Mouse (Mus musculus) mesoderm, embryonic 11.5 days (tissue): ENCODE results near the gene Ghrhr.

ENCODE experiments used
- DNase-seq: peaks from one replicate; pipeline ENCODE4 v3.0.0-alpha.2; 2012; ENCODE audit warnings: low read depth, low spot score

Ghrhr gene

DNA sequence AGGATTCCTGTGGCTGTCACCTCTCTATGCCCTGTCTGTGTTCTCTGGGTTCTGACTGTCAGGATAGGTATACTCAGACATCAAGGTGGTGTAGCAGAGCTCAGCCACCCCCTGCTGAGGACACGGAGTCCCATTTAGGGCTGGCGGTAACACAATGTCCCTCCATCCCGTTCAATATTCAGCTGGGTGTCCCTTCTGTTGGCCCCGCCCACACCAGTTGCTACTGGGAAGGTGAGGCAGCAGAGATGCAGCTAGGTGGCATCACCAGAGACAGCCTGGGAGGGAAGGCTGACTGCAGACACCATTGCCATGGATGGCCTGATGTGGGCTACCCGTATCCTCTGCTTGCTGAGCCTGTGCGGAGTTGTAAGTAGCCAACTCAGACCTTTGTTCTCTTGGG, at the start of gene Ghrhr:
TSS of gene Ghrhr (plus strand) at position 220 of the 400 bp plus-strand sequence.
- DNase-seq = no peak

DNA sequence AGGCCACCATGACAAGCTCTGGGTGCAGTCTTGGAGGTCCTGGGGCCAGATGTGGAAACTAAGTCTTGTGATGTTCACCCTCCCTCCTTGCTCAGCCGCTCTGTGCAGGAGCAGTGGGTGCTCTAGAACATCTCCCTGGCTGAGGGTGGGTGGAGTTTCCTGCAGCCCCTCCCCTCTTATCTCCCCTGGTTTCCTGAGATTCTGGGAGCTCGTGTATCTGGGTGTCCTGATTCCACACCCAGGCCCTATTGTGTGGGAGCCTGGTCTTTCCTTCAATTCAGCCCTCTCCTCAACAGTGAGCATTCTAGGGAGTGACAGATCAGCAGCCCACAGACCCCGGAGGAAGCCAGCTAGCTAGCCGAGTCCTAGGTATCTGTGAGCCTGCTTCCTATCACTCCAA, 49.8 kb upstream of the Ghrhr start:
- DNase-seq = no peak

DNA sequence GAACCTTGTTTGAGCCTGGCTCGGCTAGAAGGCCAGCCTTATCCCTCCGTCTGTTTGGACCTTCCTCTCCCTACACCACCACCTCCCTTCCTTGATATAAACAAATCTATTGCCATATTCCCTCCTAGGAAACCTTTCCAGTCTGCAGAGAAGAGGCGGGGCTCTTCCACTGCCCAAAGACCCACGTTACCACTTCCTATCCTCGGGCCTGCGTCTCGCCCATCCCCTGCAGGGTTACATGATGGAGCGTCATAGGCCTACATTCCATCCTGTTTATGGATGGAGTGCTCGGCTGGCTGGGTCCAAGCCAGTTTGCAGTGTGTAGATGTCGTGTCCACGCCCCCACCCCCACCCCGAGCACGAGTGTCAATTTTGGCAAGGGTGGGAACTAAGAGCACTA, 48.8 kb upstream of the Ghrhr start:
- DNase-seq = no peak

- no peak for DNase-seq
These were observed 47.9 kb upstream of the Ghrhr start for GRCm38 (mm10) chr6:55328179-55328578.

DNA sequence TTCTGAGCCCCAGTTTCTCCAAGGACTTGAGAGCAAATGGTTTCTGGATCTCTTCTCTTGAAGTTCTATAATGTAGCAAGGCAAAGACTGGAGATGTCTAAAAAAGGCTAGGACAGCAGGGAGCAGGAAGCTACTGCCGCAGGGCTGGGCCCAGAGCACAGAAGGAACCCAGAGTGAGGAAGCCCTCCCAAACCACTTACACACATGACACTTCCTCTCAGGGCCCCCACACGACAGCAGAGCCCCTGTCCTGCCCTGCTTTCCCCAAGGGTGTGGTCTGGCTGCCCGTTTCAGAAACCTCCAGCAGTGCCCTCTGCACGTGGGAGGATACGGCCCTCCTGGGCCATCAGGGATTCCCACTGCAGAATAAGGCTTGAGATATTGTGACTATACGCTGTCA, 44.8 kb upstream of the Ghrhr start:
- no peak for DNase-seq

GRCm38 (mm10) chr6:55332100-55332772, 43.9 kb upstream of the Ghrhr start:
- no peak for DNase-seq

DNA sequence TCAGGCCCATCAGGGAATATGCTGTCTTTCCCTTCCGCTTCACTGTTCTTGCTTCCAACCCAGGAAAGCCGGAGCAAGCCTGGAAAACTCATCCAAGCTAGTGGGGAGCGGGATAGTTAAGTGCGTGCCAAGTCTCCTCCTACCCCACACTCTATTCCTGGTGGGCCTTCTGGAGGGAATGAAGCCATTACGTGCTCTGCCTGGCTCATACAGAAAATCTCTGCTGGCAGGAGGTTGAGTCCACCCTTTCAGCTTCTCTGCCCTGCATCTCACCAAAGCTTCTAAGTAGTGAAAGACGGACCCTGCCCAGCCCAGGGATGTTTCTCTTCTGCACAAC, 43.4 kb upstream of the Ghrhr start:
- DNase-seq = no peak

DNA sequence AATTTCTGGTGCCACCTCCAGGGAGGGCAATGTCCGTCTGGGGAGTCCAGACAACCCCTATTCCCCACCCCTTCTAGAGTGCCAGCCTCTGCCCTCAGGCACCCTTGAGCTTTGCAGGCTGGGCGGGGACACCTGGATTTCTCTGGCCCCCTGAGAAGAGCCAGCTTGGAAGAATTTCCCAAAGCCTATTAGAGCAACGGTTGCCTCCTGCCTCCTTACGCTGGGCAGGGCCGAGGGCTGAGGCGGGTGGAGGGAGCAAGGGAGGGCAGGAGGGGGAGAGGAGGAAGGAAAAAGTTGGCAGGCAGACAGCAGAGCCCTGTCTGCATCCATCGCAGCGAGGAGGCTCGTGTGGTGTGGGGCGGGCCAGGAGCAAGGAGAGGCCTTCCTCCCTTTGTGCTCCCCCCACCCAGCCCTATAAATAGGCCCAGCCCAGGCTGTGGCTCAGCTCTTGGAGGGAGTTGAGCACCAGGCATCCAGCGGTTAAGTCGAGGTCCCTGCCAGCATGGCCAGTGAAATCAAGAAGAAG, 40.0 kb upstream of the Ghrhr start, which contains the start of gene Aqp1:
TSS of gene Aqp1 (plus strand) at position 444 of the 526 bp plus-strand sequence.
- no peak for DNase-seq

GRCm38 (mm10) chr6:55337242-55337641, 38.9 kb upstream of the Ghrhr start:
- DNase-seq = no peak

- no peak for DNase-seq
These were observed 38.0 kb upstream of the Ghrhr start for GRCm38 (mm10) chr6:55338077-55338476.

DNA sequence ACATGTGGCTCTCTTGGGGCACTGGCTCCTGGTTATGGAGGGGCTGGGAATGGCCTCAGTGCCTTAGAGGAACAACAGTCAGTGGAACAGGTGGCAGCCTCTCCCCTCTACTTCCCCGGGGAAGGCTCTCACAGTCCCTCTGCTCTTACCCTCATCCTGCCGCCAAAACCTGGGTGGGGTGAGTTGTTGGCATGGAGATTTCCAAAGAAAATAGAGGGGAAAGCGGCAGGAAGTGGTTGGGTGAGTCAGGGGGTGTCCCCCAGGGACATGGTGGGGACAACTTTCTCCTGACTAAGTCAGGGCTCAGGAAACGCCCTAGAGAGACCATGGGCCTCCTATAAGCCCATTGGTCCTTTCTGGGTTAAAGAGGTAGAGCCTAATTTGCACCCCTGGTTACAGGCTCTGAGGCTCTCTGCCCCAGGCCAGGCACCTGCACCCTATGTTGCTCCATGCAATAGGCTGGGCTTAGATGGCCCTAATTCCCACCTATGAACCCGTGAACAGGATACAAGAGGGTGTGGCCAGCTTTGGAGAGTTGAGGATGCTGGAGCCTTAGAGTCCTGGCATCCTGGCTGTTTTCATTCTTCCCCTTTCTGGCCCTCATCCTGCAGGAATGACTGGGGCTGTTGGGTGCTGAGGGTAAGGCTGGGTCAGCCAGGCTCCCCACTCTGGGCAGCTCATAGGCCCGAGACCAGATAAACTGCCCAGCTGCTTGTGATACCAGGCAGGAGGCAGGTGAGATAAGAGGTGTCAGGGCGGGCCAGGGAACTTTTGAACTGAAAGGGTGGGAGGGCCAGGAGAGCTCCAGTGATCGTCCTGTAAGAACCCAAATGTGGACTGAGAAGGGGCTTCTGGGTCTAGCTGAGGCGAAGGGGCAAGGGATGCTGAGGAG, 36.9 kb upstream of the Ghrhr start:
- DNase-seq = no peak

DNA sequence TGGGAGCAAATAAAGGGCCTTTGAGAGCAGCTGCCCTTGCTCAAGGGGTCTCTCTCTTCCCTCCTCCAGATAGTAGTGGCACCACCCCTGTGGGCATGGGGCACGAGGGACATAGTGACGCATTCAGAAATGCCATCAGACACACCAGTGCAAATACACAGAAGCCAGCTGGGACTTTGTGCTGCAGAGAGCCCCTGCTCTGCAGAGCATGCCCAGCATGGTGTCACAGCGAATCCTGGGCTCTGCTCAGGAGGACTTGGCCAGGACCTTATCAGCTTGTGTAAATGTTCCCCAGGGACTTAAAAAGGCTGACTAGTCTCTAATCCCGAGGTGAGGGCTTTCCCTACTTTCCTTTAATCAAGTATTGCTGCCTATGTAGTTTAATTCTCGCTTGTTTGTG, 34.4 kb upstream of the Ghrhr start:
- no peak for DNase-seq

GRCm38 (mm10) chr6:55342328-55342727, 33.8 kb upstream of the Ghrhr start:
- DNase-seq = no peak

- no peak for DNase-seq
These were observed 32.6 kb upstream of the Ghrhr start for GRCm38 (mm10) chr6:55343446-55343845.

- DNase-seq = no peak
These were observed 31.6 kb upstream of the Ghrhr start for GRCm38 (mm10) chr6:55344291-55345016.

GRCm38 (mm10) chr6:55345264-55345663, 30.8 kb upstream of the Ghrhr start:
- DNase-seq = no peak

GRCm38 (mm10) chr6:55346491-55346890, 29.6 kb upstream of the Ghrhr start:
- no peak for DNase-seq

DNA sequence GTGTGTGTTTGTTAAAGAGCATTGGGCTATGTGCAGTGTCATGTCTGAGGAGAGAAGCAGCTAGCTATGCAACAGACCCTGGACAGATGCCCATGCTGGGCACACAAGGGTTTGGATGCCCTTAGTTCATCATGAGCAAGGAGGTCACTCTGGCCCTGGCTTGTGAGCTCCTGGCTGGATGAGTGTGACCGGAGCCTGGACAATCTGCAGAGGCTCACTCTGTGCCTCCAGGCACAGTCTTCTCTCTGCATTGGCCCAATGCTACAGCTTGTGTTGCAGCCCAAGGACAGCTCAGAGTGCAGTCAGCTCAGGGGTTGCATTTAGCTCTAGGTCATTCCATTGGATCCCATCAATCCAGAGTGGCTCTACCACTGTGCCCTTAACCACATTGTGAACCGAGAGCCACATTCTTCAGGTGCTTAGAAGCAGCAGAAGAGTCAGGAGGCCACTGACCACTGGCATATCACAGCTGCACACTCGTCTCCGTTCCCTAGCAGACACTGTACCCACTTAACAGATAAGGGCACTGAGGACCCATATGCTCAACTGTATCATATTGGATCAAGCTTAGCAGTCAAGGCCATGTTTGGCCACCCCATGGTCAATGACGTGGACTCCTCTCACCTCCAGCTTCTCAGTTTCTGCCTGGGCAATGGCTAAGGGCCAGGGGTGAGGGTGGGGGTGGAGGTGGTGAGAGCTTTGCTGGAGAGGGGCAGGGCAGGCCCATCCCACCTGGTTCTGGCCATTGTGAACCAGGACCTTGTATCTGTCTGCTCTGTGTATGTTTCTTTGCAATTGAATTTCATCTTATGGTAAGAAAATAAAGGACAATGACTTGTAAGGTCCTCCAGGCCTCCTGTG, 28.2 kb upstream of the Ghrhr start:
- no peak for DNase-seq

DNA sequence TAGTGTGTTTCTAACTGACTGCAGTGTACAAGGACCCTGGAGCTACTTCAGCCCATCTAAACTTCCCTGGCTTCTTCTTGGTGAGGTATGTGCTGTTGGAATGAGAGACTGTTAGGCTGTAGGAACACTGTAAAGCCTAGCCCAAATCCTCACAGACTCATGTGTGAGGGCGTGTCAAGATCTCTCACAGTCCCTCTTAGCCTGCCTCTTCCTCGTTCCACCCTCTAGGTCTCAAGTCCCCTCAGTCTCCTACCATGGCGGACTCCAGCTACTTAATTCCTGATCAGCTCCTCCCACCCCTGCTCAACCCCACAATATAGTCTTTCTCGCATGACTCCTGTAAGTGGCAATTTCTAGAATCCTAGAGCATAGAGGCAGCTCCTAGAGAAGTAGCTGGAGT, 26.9 kb upstream of the Ghrhr start:
- DNase-seq = no peak

- no peak for DNase-seq
These were observed 25.6 kb upstream of the Ghrhr start for GRCm38 (mm10) chr6:55350383-55350952.

GRCm38 (mm10) chr6:55351712-55352111, 24.4 kb upstream of the Ghrhr start:
- no peak for DNase-seq
